Mouse (Mus musculus) MEL (cell line): ENCODE results near the gene Hoxb4. TPM values are rescaled to one million over a fixed set of nuclear protein-coding genes. Genes with fewer than 3 reads are reported as not detected.

Source experiments
- DNase-seq: peaks from one replicate; pipeline ENCODE4 v3.0.0; 2011; ENCODE audit warnings: low read depth, low spot score
- H3K27ac ChIP-seq: 2 replicates; pipeline ENCODE4 v1.5.1; 2012; ENCODE audit warnings: low read depth, mild to moderate bottlenecking, control low read depth, low read length, moderate library complexity; ENCODE audit not compliant: control insufficient read depth
- H3K27me3 ChIP-seq, 2 experiments: fragments of 150-350 bp in 1 of 2; sonication (generic) in 1 of 2; 2 replicates each; pipeline ENCODE4 v1.6.1; 2012; ENCODE audit warnings: low read length in 2 of 2, mild to moderate bottlenecking in 2 of 2, improper control_type of control experiment in 1 of 2, moderate library complexity in 1 of 2; ENCODE audit not compliant: insufficient read depth in 2 of 2, control insufficient read depth in 1 of 2
- H3K36me3 ChIP-seq, 2 experiments: 2 replicates each; pipeline ENCODE4 v1.6.1; 2012 to 2014; ENCODE audit warnings: low read length in 2 of 2, improper control_type of control experiment in 1 of 2, inconsistent platforms in 1 of 2, mild to moderate bottlenecking in 1 of 2; ENCODE audit not compliant: insufficient read depth in 2 of 2, control insufficient read depth in 1 of 2
- H3K4me1 ChIP-seq, 2 experiments: fragments of 150-350 bp in 1 of 2; sonication (generic) in 1 of 2; 2 replicates each; pipeline ENCODE4 v1.6.1; 2012; ENCODE audit warnings: low read length in 2 of 2, improper control_type of control experiment in 1 of 2, mild to moderate bottlenecking in 1 of 2; ENCODE audit not compliant: insufficient read depth in 2 of 2, control insufficient read depth in 1 of 2
- H3K4me3 ChIP-seq, 2 experiments: fragments of 150-350 bp in 1 of 2; sonication (generic) in 1 of 2; 2 replicates each; pipeline ENCODE4 v1.5.1; 2012; ENCODE audit warnings: low read depth in 2 of 2, low read length in 2 of 2, mild to moderate bottlenecking in 2 of 2, moderate library complexity in 2 of 2, control low read depth in 1 of 2, improper control_type of control experiment in 1 of 2; ENCODE audit not compliant: control insufficient read depth in 1 of 2, insufficient read depth in 1 of 2
- H3K79me2 ChIP-seq: 2 replicates; pipeline ENCODE4 v1.6.1; 2012; ENCODE audit warnings: mild to moderate bottlenecking, low read length, moderate library complexity; ENCODE audit not compliant: control insufficient read depth, poor library complexity, insufficient read depth
- H3K9ac ChIP-seq: 2 replicates; pipeline ENCODE4 v1.6.1; 2012; ENCODE audit warnings: low read depth, mild to moderate bottlenecking, control low read depth, low read length, moderate library complexity; ENCODE audit not compliant: control insufficient read depth, poor library complexity, severe bottlenecking
- H3K9me3 ChIP-seq: fragments of 150-350 bp; sonication (generic); replicated peaks from 2 replicates; pipeline ENCODE4 v1.6.1; 2012; ENCODE audit warnings: mild to moderate bottlenecking, low read length, improper control_type of control experiment, moderate library complexity; ENCODE audit not compliant: insufficient read depth
- ELF1 ChIP-seq: IDR thresholded peaks from 2 replicates; pipeline ENCODE4 v1.6.1; 2014; ENCODE audit warnings: low read depth, mild to moderate bottlenecking, inconsistent platforms, low read length, improper control_type of control experiment, moderate library complexity
- GABPA ChIP-seq: IDR thresholded peaks from 2 replicates; pipeline ENCODE4 v1.6.1; 2012; ENCODE audit warnings: low read depth, mild to moderate bottlenecking, inconsistent platforms, low read length, improper control_type of control experiment, moderate library complexity
- HCFC1 ChIP-seq: IDR thresholded peaks from 2 replicates; pipeline ENCODE4 v1.6.1; 2012; ENCODE audit warnings: low read depth, mild to moderate bottlenecking, inconsistent platforms, low read length, improper control_type of control experiment, moderate library complexity
- KAT2A ChIP-seq: conservative IDR thresholded peaks from 2 replicates; pipeline ENCODE4 v1.6.1; 2012; ENCODE audit warnings: low read depth, low read length, improper control_type of control experiment, inconsistent platforms
- MAFK ChIP-seq: IDR thresholded peaks from 2 replicates; pipeline ENCODE4 v1.6.1; 2011; ENCODE audit warnings: low read depth, mild to moderate bottlenecking, low read length, improper control_type of control experiment, borderline replicate concordance
- MAZ ChIP-seq: IDR thresholded peaks from 2 replicates; pipeline ENCODE4 v1.6.1; 2012; ENCODE audit warnings: low read depth, mild to moderate bottlenecking, inconsistent platforms, low read length, improper control_type of control experiment
- MEF2A ChIP-seq: IDR thresholded peaks from 2 replicates; pipeline ENCODE4 v1.6.1; 2014; ENCODE audit warnings: low read depth, mild to moderate bottlenecking, inconsistent platforms, low read length, improper control_type of control experiment; ENCODE audit not compliant: poor library complexity, insufficient replicate concordance, severe bottlenecking; ENCODE audit errors: extremely low read depth
- MXI1 ChIP-seq: IDR thresholded peaks from 2 replicates; pipeline ENCODE4 v1.6.1; 2011; ENCODE audit warnings: mild to moderate bottlenecking, low read depth, low read length, improper control_type of control experiment
- MYC ChIP-seq: IDR thresholded peaks from 2 replicates; pipeline ENCODE4 v1.6.1; 2011; ENCODE audit warnings: low read depth, mild to moderate bottlenecking, low read length, improper control_type of control experiment, moderate library complexity
- NRF1 ChIP-seq: IDR thresholded peaks from 2 replicates; pipeline ENCODE4 v1.6.1; 2014; ENCODE audit warnings: low read depth, mild to moderate bottlenecking, inconsistent platforms, low read length, improper control_type of control experiment, moderate library complexity; ENCODE audit not compliant: poor library complexity, insufficient read depth, severe bottlenecking
- RAD21 ChIP-seq: IDR thresholded peaks from 2 replicates; pipeline ENCODE4 v1.6.1; 2011; ENCODE audit warnings: mild to moderate bottlenecking, low read depth, low read length, improper control_type of control experiment
- RCOR1 ChIP-seq: IDR thresholded peaks from 2 replicates; pipeline ENCODE4 v1.6.1; 2012; ENCODE audit warnings: low read depth, mild to moderate bottlenecking, inconsistent platforms, low read length, improper control_type of control experiment
- SIN3A ChIP-seq: IDR thresholded peaks from 2 replicates; pipeline ENCODE4 v1.6.1; 2012; ENCODE audit warnings: low read length, improper control_type of control experiment, inconsistent platforms
- TAL1 ChIP-seq: IDR thresholded peaks from 2 replicates; pipeline ENCODE4 v1.6.1; 2012; ENCODE audit warnings: mild to moderate bottlenecking, inconsistent platforms, low read length, moderate library complexity, mixed read lengths
- USF2 ChIP-seq, 2 experiments: IDR thresholded peaks; 2 replicates each; pipeline ENCODE4 v1.6.1; 2011 to 2012; ENCODE audit warnings: improper control_type of control experiment in 2 of 2, low read length in 2 of 2, borderline replicate concordance in 1 of 2, inconsistent platforms in 1 of 2, low read depth in 1 of 2, mild to moderate bottlenecking in 1 of 2; ENCODE audit not compliant: insufficient read depth in 1 of 2
- ZC3H11A ChIP-seq: IDR thresholded peaks from 2 replicates; pipeline ENCODE4 v1.6.1; 2012; ENCODE audit warnings: low read depth, mild to moderate bottlenecking, inconsistent platforms, low read length, improper control_type of control experiment
- ZKSCAN1 ChIP-seq: IDR thresholded peaks from 2 replicates; pipeline ENCODE4 v1.6.1; 2012; ENCODE audit warnings: low read depth, mild to moderate bottlenecking, inconsistent platforms, low read length, improper control_type of control experiment, moderate library complexity
- ZMIZ1 ChIP-seq: IDR thresholded peaks from 2 replicates; pipeline ENCODE4 v1.6.1; 2012; ENCODE audit warnings: low read depth, mild to moderate bottlenecking, inconsistent platforms, low read length, improper control_type of control experiment, moderate library complexity
- ZNF384 ChIP-seq: IDR thresholded peaks from 2 replicates; pipeline ENCODE4 v1.6.1; 2012; ENCODE audit warnings: low read depth, mild to moderate bottlenecking, inconsistent platforms, low read length, improper control_type of control experiment
- polyA plus RNA-seq, 2 experiments: library from polyadenylated mRNA; stranded (reverse) in 1 of 2; unstranded in 1 of 2; fragments of >175 nt in 1 of 2; fragments of >200 nt in 1 of 2; gene quantifications; 2 replicates each; pipeline versions ENCODE4 v1.2.1 to v1.2.4; 2012; ENCODE audit warnings: low replicate concordance in 2 of 2, low read depth in 1 of 2; ENCODE audit not compliant: insufficient read length in 2 of 2, insufficient read depth in 1 of 2, missing spikeins in 1 of 2
- total RNA-seq: library from RNA; depleted of rRNA; stranded (reverse); fragments of 300-350 nt; gene quantifications from 2 replicates; pipeline ENCODE4 v1.2.3, GENCODE M21; 2012

Hoxb4 gene
- total and polyA plus RNA-seq, 3 experiments: not detected

GRCm38 (mm10) chr11:96323154-96323553, 5.1 kb downstream of the Hoxb4 start, which contains the start of gene Hoxb3:
Gene Hoxb3 (plus strand): TSS chr11:96323326.
- Histone ChIP-seq H3K4me1 (no peaks in the 10 kb centered on the region), H3K4me3 (no peak within 1 kb of the TSS), H3K27me3 (peaks cover 5 to 9% of the 10 kb centered on the region in 2 experiments), H3K27ac (no peak within 1 kb of the TSS), H3K9ac (no peak within 1 kb of the TSS), H3K79me2 (no peaks in the 10 kb centered on the region), H3K9me3 (no peaks in the 10 kb centered on the region), H3K36me3 (no peaks in the 10 kb centered on the region)
- DNase-seq: no peak
- TF ChIP-seq KAT2A (no peak), USF2 (IDR thresholded peaks at IDR 0.05; ENCODE audit: borderline replicate concordance in 1 of 2, insufficient read depth in 1 of 2, low read depth in 1 of 2, low read length in 2 of 2) (no peak), ZKSCAN1 (no peak), NRF1 (no peak), SIN3A (no peak), ZMIZ1 (no peak)

GRCm38 (mm10) chr11:96324125-96324524, 6.1 kb downstream of the Hoxb4 start:
- DNase-seq: no peak
- Histone ChIP-seq H3K9ac (no peak overlapping the region), H3K27ac (no peak overlapping the region), H3K9me3 (no peaks in the 10 kb centered on the region), H3K36me3 (no peaks in the 10 kb centered on the region), H3K27me3 (peaks cover 5 to 9% of the 10 kb centered on the region in 2 experiments), H3K79me2 (no peaks in the 10 kb centered on the region), H3K4me3 (no peak overlapping the region), H3K4me1 (no peaks in the 10 kb centered on the region)
- TF ChIP-seq HCFC1 (no peak), TAL1 (no peak), KAT2A (no peak), MAZ (no peak), NRF1 (no peak)

GRCm38 (mm10) chr11:96324965-96325364, 6.9 kb downstream of the Hoxb4 start:
- H3K9ac ChIP-seq: no peak overlapping the region
- TF ChIP-seq MXI1 (no peak), ELF1 (no peak), MYC (no peak), ZC3H11A (no peak), MAFK (no peak), RCOR1 (no peak), MEF2A (no peak), ZNF384 (no peak), GABPA (no peak), RAD21 (no peak)

More at GRCm38 (mm10) chr11:96324965-96325364, 6.9 kb downstream of the Hoxb4 start:
- no peak overlapping the region for H3K4me3 ChIP-seq
- H3K36me3 ChIP-seq: no peaks in the 10 kb centered on the region
- no peak overlapping the region for H3K27ac ChIP-seq
- H3K4me1 ChIP-seq: no peaks in the 10 kb centered on the region
- H3K9me3 ChIP-seq: no peaks in the 10 kb centered on the region
- H3K27me3 ChIP-seq: peaks cover 6 to 9% of the 10 kb centered on the region in 2 experiments
- H3K79me2 ChIP-seq: no peaks in the 10 kb centered on the region
- no peak for DNase-seq
